Mouse (Mus musculus) ES-E14 (cell line): ENCODE measurements around the gene Rps6ka5. TPM values are rescaled to one million over a fixed set of nuclear protein-coding genes. Genes with fewer than 3 reads are reported as not detected.

ENCODE experiments used
- DNase-seq: peaks from one replicate; pipeline ENCODE4 v3.0.0-alpha.2; 2013; ENCODE audit warnings: low read depth, low spot score
- H3K27ac ChIP-seq: 2 replicates; pipeline ENCODE4 v1.5.1; 2012; ENCODE audit warnings: low read depth, mild to moderate bottlenecking, low read length, moderate library complexity, mixed read lengths; ENCODE audit not compliant: poor library complexity, insufficient read depth, severe bottlenecking
- H3K36me3 ChIP-seq: 2 replicates; pipeline ENCODE4 v1.6.1; 2012; ENCODE audit warnings: mild to moderate bottlenecking, low read length, moderate library complexity, mixed read lengths; ENCODE audit not compliant: control insufficient read depth, poor library complexity, insufficient read depth, severe bottlenecking
- H3K4me1 ChIP-seq, 2 experiments: fragments of 150-350 bp in 1 of 2; sonication (generic) in 1 of 2; 2 replicates each; pipeline ENCODE4 v1.6.1; 2012; ENCODE audit warnings: low read length in 2 of 2, mild to moderate bottlenecking in 1 of 2, mixed read lengths in 1 of 2; ENCODE audit not compliant: control insufficient read depth in 2 of 2, insufficient read depth in 2 of 2, poor library complexity in 1 of 2
- H3K4me3 ChIP-seq, 2 experiments: fragments of 150-350 bp in 1 of 2; sonication (generic) in 1 of 2; 2 replicates each; pipeline ENCODE4 v1.5.1; 2012; ENCODE audit warnings: low read length in 2 of 2, low read depth in 1 of 2, mild to moderate bottlenecking in 1 of 2, mixed read lengths in 1 of 2; ENCODE audit not compliant: insufficient read depth in 1 of 2, poor library complexity in 1 of 2, severe bottlenecking in 1 of 2
- H3K9ac ChIP-seq: 2 replicates; pipeline ENCODE4 v1.6.1; 2012; ENCODE audit warnings: low read depth, mild to moderate bottlenecking, low read length, mixed read lengths; ENCODE audit not compliant: poor library complexity, insufficient read depth, severe bottlenecking
- H3K9me3 ChIP-seq: fragments of 150-350 bp; sonication (generic); 2 replicates; pipeline ENCODE4 v1.6.1; 2012; ENCODE audit warnings: low read depth, mild to moderate bottlenecking, low read length; ENCODE audit not compliant: control insufficient read depth, insufficient read depth
- CHD2 ChIP-seq: IDR thresholded peaks from 2 replicates; pipeline ENCODE4 v1.6.1; 2014; ENCODE audit warnings: mild to moderate bottlenecking, low read depth, low read length, inconsistent platforms
- HCFC1 ChIP-seq: IDR thresholded peaks from 2 replicates; pipeline ENCODE4 v1.6.1; 2012; ENCODE audit warnings: low read length, inconsistent platforms, borderline replicate concordance; ENCODE audit not compliant: insufficient read depth
- MAFK ChIP-seq: IDR thresholded peaks from 2 replicates; pipeline ENCODE4 v1.6.1; 2014; ENCODE audit warnings: mild to moderate bottlenecking, low read depth, low read length, inconsistent platforms; ENCODE audit not compliant: insufficient read depth
- ZC3H11A ChIP-seq: IDR thresholded peaks from 2 replicates; pipeline ENCODE4 v1.6.1; 2012; ENCODE audit warnings: low read depth, mild to moderate bottlenecking, inconsistent platforms, low read length, borderline replicate concordance
- ZNF384 ChIP-seq: IDR thresholded peaks from 2 replicates; pipeline ENCODE4 v1.6.1; 2012; ENCODE audit warnings: low read depth, low read length, inconsistent platforms
- in situ Hi-C, 2 experiments: fragments of 600-800 bp; cut with MboI; formaldehyde crosslinking; loops; one replicate each; pipeline ENCODE4 v1.15.1; 2025; ENCODE audit warnings: low sequenced_read_pairs in 2 of 2, inconsistent platforms in 1 of 2; ENCODE audit not compliant: unreplicated experiment in 2 of 2
- total RNA-seq: library from RNA; depleted of rRNA; stranded (reverse); fragments of 300-350 nt; gene quantifications from 2 replicates; pipeline ENCODE4 v1.2.3, GENCODE M21; 2012

Gene Rps6ka5
- total RNA-seq, 1 experiment = 5.5 TPM

DNA sequence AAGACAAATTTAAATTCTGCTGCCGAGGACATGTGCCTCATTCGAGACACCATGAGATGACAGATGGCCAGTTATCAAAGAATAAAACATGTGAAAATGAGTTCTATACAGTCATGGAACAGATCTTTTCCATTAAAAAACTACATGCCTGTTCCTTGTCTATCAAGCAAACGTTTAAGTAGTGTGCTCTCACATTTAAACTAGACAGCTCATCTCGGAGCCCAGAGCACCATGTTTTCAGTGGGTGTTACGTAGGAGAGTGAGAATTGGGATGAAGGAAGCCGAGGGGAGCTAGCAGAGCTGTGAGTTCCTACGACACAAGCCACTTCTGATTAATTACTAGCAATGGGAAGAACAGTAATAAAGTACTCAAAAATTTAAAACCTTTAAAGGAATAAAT, 158.0 kb downstream of the Rps6ka5 start:
- in situ Hi-C loops = no loop called here
- TF ChIP-seq HCFC1 (no peak), CHD2 (no peak), ZNF384 (no peak), MAFK (no peak), ZC3H11A (no peak)
- H3K27ac ChIP-seq = no peak overlapping the region
- H3K4me3 ChIP-seq = no peak overlapping the region
- no peaks in the 10 kb centered on the region for H3K36me3 ChIP-seq
- no peak for DNase-seq
- H3K4me1 ChIP-seq = no peaks in the 10 kb centered on the region
- no peaks in the 10 kb centered on the region for H3K9me3 ChIP-seq
- H3K9ac ChIP-seq = no peak overlapping the region

DNA sequence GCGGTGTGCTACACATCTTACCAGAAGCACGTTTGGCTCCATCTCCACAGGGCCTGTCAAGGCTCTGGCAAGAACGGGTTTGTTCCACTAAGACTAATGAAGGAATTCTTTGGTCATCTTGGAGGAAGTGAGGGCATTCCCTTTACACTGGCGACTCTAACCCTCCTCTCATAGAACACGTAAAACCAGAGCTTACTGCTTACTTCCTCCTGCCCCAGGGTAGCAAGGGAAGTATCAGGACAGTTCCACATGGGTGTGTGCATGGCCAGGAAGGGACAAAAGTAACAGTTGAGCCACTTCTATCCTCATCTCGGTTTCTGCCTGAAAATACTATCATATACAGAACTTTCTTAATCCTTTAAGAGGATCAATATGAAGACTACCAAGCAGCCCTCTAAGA, 158.7 kb downstream of the Rps6ka5 start:
- no peak for TF ChIP-seq ZNF384
- TF ChIP-seq HCFC1 = no peak
- no peak for TF ChIP-seq ZC3H11A
- TF ChIP-seq MAFK = no peak
- TF ChIP-seq CHD2 = no peak
- Histone ChIP-seq H3K36me3 (no peaks in the 10 kb centered on the region), H3K9ac (no peak overlapping the region), H3K9me3 (no peaks in the 10 kb centered on the region), H3K4me1 (no peaks in the 10 kb centered on the region), H3K4me3 (no peak overlapping the region), H3K27ac (no peak overlapping the region)
- in situ Hi-C loops = no loop called here
- DNase-seq = no peak

DNA sequence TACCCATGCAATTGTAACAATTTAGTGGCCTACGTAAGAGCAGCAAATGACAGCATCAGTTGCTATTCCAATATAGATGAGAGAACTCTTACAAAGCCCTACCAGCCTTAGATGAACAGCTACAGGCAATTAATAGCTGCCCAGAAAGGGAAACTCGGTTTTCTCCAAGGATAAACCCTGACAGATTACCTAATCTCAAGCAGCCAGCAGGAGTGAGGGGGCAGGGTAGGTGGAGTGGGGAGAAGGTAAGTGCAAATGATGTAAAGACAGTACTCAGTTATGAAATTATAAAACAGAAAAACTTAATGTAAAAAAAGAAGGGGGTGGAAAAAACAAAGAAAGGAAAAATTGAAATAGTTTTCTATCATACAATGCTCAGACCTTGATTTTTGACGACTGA, 159.2 kb downstream of the Rps6ka5 start:
- Histone ChIP-seq H3K27ac (no peak overlapping the region), H3K9me3 (no peaks in the 10 kb centered on the region), H3K4me1 (no peaks in the 10 kb centered on the region), H3K4me3 (no peak overlapping the region), H3K9ac (no peak overlapping the region), H3K36me3 (no peaks in the 10 kb centered on the region)
- in situ Hi-C loops = no loop called here
- TF ChIP-seq ZNF384 (no peak), ZC3H11A (no peak), HCFC1 (no peak), MAFK (no peak), CHD2 (no peak)
- DNase-seq = no peak

DNA sequence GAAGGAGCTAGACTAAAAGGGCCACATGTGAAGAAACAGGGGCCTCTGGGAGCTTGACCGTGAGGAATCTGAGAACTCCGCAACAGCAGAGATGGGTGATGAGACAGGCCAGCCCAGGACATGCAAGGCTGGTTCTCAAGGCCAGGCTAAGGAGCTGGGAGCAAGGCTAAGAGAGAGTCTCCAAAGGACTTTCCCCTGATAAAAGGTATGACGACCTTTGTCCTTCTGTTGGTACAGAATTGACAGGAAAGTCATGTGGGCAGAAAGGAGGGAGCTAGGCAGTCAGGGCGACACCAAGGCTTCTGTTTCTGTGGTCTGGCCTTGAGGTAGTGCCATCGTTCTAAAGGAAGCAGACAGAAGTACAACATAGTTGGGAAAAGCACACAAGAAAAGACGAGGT, 173.1 kb downstream of the Rps6ka5 start:
- TF ChIP-seq CHD2 (no peak), ZC3H11A (no peak), HCFC1 (no peak), MAFK (no peak)
- H3K4me1 ChIP-seq = peaks cover 0 to 6% of the 10 kb centered on the region in 2 experiments; a peak in 2 of 4 replicates
- no peaks in the 10 kb centered on the region for H3K36me3 ChIP-seq
- H3K9me3 ChIP-seq = no peaks in the 10 kb centered on the region
- DNase-seq = no peak
- no peak overlapping the region for H3K4me3 ChIP-seq
- in situ Hi-C loops = no loop called here
- no peak overlapping the region for H3K9ac ChIP-seq
- no peak overlapping the region for H3K27ac ChIP-seq

DNA sequence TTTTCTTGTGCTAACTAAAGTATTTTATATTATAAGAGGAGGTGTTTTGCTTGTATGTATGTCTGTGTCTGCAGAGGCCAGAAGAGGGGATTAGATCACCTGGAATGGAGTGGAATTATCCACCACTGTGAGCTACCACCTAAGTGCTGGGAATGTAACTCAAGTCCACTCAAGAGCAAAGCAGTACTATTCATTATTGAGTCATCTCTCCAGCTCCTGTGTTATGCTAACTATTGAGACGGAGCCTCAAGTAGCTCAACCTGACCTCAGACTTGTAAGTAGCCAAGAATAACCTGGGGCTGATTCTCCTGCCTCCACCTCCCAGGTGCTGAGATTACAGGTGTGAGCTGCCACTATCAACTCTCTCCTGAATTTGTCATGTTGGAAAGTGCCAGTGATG, 174.8 kb downstream of the Rps6ka5 start:
- in situ Hi-C loops = no loop called here

More for the DNA sequence above, 174.8 kb downstream of the Rps6ka5 start:
- Histone ChIP-seq H3K4me3 (no peak overlapping the region), H3K4me1 (peaks cover 0 to 6% of the 10 kb centered on the region in 2 experiments; a peak in 2 of 4 replicates), H3K36me3 (no peaks in the 10 kb centered on the region), H3K27ac (no peak overlapping the region), H3K9ac (no peak overlapping the region), H3K9me3 (no peaks in the 10 kb centered on the region)
- TF ChIP-seq ZC3H11A (no peak), CHD2 (no peak), MAFK (no peak), ZNF384 (no peak), HCFC1 (no peak)
- no peak for DNase-seq
